Mouse (Mus musculus): ENCODE results near the gene Phldb1. TPM values are rescaled to one million over a fixed set of nuclear protein-coding genes. Genes with fewer than 3 reads are reported as not detected.

Gene Phldb1
- total and polyA plus RNA-seq, 2 experiments from 2014 or later: 35.3 to 152 TPM

- Histone ChIP-seq H3K9ac (replicated peaks; ENCODE audit: low read length) (no peak overlapping the region), H3K9me3 (ENCODE audit: low read length) (no peaks in the 10 kb centered on the region), H3K4me2 (ENCODE audit: low read depth, low read length) (no peak overlapping the region), H3K36me3 (ENCODE audit: insufficient read depth, low read length) (peaks cover 18% of the 10 kb centered on the region; the same call in 1 of the 2 replicates), H3K27me3 (ENCODE audit: insufficient read depth, low read length) (no peaks in the 10 kb centered on the region), H3K4me3 (ENCODE audit: low read length) (no peak overlapping the region), H3K4me1 (ENCODE audit: insufficient read depth, low read length) (peaks cover 37% of the 10 kb centered on the region), H3K27ac (no peak overlapping the region)
- TF ChIP-seq CTCF (IDR thresholded peaks at IDR 0.05; ENCODE audit: low read depth): no peak
- WGBS: 45% methylated on average over 10 of the region's 10 CpGs
- ATAC-seq (no peak), DNase-seq (ENCODE audit: low spot score) (peak; percentile 83)
Measured at GRCm38 (mm10) chr9:44717822-44718242, 17.2 kb downstream of the Phldb1 start.

- H3K4me3 ChIP-seq (ENCODE audit: low read length): no peak overlapping the region
- TF ChIP-seq CTCF (IDR thresholded peaks at IDR 0.05; ENCODE audit: low read depth): no peak
- 65% methylated on average over 6 of the region's 6 CpGs for WGBS
- no peak overlapping the region for H3K27ac ChIP-seq
- H3K4me1 ChIP-seq (ENCODE audit: insufficient read depth, low read length): peaks cover 32% of the 10 kb centered on the region
- H3K9me3 ChIP-seq (ENCODE audit: low read length): no peaks in the 10 kb centered on the region
- no peak overlapping the region for H3K9ac ChIP-seq (replicated peaks; ENCODE audit: low read length)
- ATAC-seq (no peak), DNase-seq (ENCODE audit: low spot score) (no peak)
- peaks cover 24% of the 10 kb centered on the region; the same call in 1 of the 2 replicates for H3K36me3 ChIP-seq (ENCODE audit: insufficient read depth, low read length)
- no peaks in the 10 kb centered on the region for H3K27me3 ChIP-seq (ENCODE audit: insufficient read depth, low read length)
- H3K4me2 ChIP-seq (ENCODE audit: low read depth, low read length): no peak overlapping the region
Measured at GRCm38 (mm10) chr9:44716997-44717821, 17.8 kb downstream of the Phldb1 start.

GRCm38 (mm10) chr9:44715705-44716362, 19.2 kb downstream of the Phldb1 start:
- ATAC-seq (no peak), DNase-seq (ENCODE audit: low spot score) (no peak)
- Histone ChIP-seq H3K9me3 (ENCODE audit: low read length) (no peaks in the 10 kb centered on the region), H3K9ac (replicated peaks; ENCODE audit: low read length) (no peak overlapping the region), H3K27me3 (ENCODE audit: insufficient read depth, low read length) (no peaks in the 10 kb centered on the region), H3K4me1 (ENCODE audit: insufficient read depth, low read length) (peaks cover 29% of the 10 kb centered on the region), H3K4me3 (ENCODE audit: low read length) (no peak overlapping the region), H3K36me3 (ENCODE audit: insufficient read depth, low read length) (peaks cover 38% of the 10 kb centered on the region; the same call in 1 of the 2 replicates), H3K27ac (no peak overlapping the region), H3K4me2 (ENCODE audit: low read depth, low read length) (no peak overlapping the region)
- no peak for TF ChIP-seq CTCF (IDR thresholded peaks at IDR 0.05; ENCODE audit: low read depth)
- WGBS: 94% methylated on average over 29 of the region's 29 CpGs

- no peak overlapping the region for H3K4me2 ChIP-seq (ENCODE audit: low read depth, low read length)
- H3K9me3 ChIP-seq (ENCODE audit: low read length): no peaks in the 10 kb centered on the region
- H3K9ac ChIP-seq (replicated peaks; ENCODE audit: low read length): no peak overlapping the region
- H3K4me3 ChIP-seq (ENCODE audit: low read length): no peak overlapping the region
- WGBS: 76% methylated on average over 17 of the region's 17 CpGs
- no peak for TF ChIP-seq CTCF (IDR thresholded peaks at IDR 0.05; ENCODE audit: low read depth)
- H3K4me1 ChIP-seq (ENCODE audit: insufficient read depth, low read length): peaks cover 25% of the 10 kb centered on the region
- ATAC-seq (no peak), DNase-seq (ENCODE audit: low spot score) (no peak)
- peaks cover 39% of the 10 kb centered on the region; the same call in 1 of the 2 replicates for H3K36me3 ChIP-seq (ENCODE audit: insufficient read depth, low read length)
- H3K27ac ChIP-seq: no peak overlapping the region
- H3K27me3 ChIP-seq (ENCODE audit: insufficient read depth, low read length): no peaks in the 10 kb centered on the region
Measured at GRCm38 (mm10) chr9:44715109-44715508, 19.9 kb downstream of the Phldb1 start.

- H3K4me2 ChIP-seq (ENCODE audit: low read depth, low read length): no peak overlapping the region
- no peak for TF ChIP-seq CTCF (IDR thresholded peaks at IDR 0.05; ENCODE audit: low read depth)
- 76% methylated on average over 2 of the region's 2 CpGs for WGBS
- no peak for DNase-seq (ENCODE audit: low spot score)
- H3K4me3 ChIP-seq (ENCODE audit: low read length): no peak overlapping the region
- H3K9ac ChIP-seq (replicated peaks; ENCODE audit: low read length): no peak overlapping the region
- no peak overlapping the region for H3K27ac ChIP-seq
- peaks cover 22% of the 10 kb centered on the region for H3K4me1 ChIP-seq (ENCODE audit: insufficient read depth, low read length)
- H3K27me3 ChIP-seq (ENCODE audit: insufficient read depth, low read length): no peaks in the 10 kb centered on the region
- peaks cover 39% of the 10 kb centered on the region; the same call in 1 of the 2 replicates for H3K36me3 ChIP-seq (ENCODE audit: insufficient read depth, low read length)
- no peaks in the 10 kb centered on the region for H3K9me3 ChIP-seq (ENCODE audit: low read length)
- no peak for ATAC-seq
Measured at GRCm38 (mm10) chr9:44713574-44713973, 21.4 kb downstream of the Phldb1 start.

GRCm38 (mm10) chr9:44713080-44713479, 21.9 kb downstream of the Phldb1 start:
- H3K27me3 ChIP-seq (ENCODE audit: insufficient read depth, low read length): no peaks in the 10 kb centered on the region
- 87% methylated on average over 6 of the region's 6 CpGs for WGBS
- H3K36me3 ChIP-seq (ENCODE audit: insufficient read depth, low read length): peaks cover 39% of the 10 kb centered on the region; the same call in 1 of the 2 replicates

More at GRCm38 (mm10) chr9:44713080-44713479, 21.9 kb downstream of the Phldb1 start:
- no peak overlapping the region for H3K4me2 ChIP-seq (ENCODE audit: low read depth, low read length)
- no peak overlapping the region for H3K9ac ChIP-seq (replicated peaks; ENCODE audit: low read length)
- no peak for TF ChIP-seq CTCF (IDR thresholded peaks at IDR 0.05; ENCODE audit: low read depth)
- no peak overlapping the region for H3K27ac ChIP-seq
- DNase-seq (ENCODE audit: low spot score) (no peak), ATAC-seq (no peak)
- H3K9me3 ChIP-seq (ENCODE audit: low read length): no peaks in the 10 kb centered on the region
- no peak overlapping the region for H3K4me3 ChIP-seq (ENCODE audit: low read length)
- H3K4me1 ChIP-seq (ENCODE audit: insufficient read depth, low read length): peaks cover 21% of the 10 kb centered on the region
